Mouse (Mus musculus) forebrain, postnatal 0 days (tissue): ENCODE results near the gene Agxt2. TPM values are rescaled to one million over a fixed set of nuclear protein-coding genes. Genes with fewer than 3 reads are reported as not detected.

Experiments used
- ATAC-seq: fragments of 200-750 bp; cut with Nextera tagmentation; 2 replicates; pipeline ENCODE4 v1.8.0; 2017; ENCODE audit warnings: mild to moderate bottlenecking, moderate library complexity
- DNase-seq: peaks from one replicate; pipeline ENCODE4 v3.0.0-alpha.2; 2015
- H3K27ac ChIP-seq: fragments of 300-500 bp; sonication (generic); 2 replicates; pipeline ENCODE4 v1.5.1; 2014; ENCODE audit warnings: low read depth, mild to moderate bottlenecking, antibody characterized with exemption, low read length, moderate library complexity, mixed read lengths
- H3K27me3 ChIP-seq: fragments of 300-500 bp; sonication (generic); 2 replicates; pipeline ENCODE4 v1.6.1; 2014; ENCODE audit warnings: mild to moderate bottlenecking, low read length, mixed read lengths; ENCODE audit not compliant: insufficient read depth
- H3K36me3 ChIP-seq: fragments of 300-500 bp; sonication (generic); 2 replicates; pipeline ENCODE4 v1.6.1; 2014; ENCODE audit warnings: mild to moderate bottlenecking, moderate library complexity; ENCODE audit not compliant: insufficient read depth
- H3K4me1 ChIP-seq: fragments of 300-500 bp; sonication (generic); 2 replicates; pipeline ENCODE4 v1.6.1; 2014; ENCODE audit warnings: antibody characterized with exemption; ENCODE audit not compliant: insufficient read depth
- H3K4me2 ChIP-seq: fragments of 300-500 bp; sonication (generic); 2 replicates; pipeline ENCODE4 v1.6.1; 2014; ENCODE audit warnings: low read depth, mild to moderate bottlenecking, moderate library complexity
- H3K4me3 ChIP-seq: fragments of 300-500 bp; sonication (generic); 2 replicates; pipeline ENCODE4 v1.5.1; 2014; ENCODE audit warnings: low read depth, low read length, mixed read lengths
- H3K9ac ChIP-seq: fragments of 300-500 bp; sonication (generic); 2 replicates; pipeline ENCODE4 v1.6.1; 2014; ENCODE audit warnings: mild to moderate bottlenecking
- H3K9me3 ChIP-seq: fragments of 300-500 bp; sonication (generic); 2 replicates; pipeline ENCODE4 v1.6.1; 2016; ENCODE audit warnings: low read length
- CTCF ChIP-seq: sonication (generic); IDR thresholded peaks from 2 replicates; pipeline ENCODE4 v1.5.1; 2016; ENCODE audit warnings: antibody characterized with exemption, control low read depth, low read depth
- WGBS: fragments of 180-500 bp; shearing (Covaris S2); extraction: QIAGEN DNeasy Blood & Tissue Kit; methylation state at CpG from one replicate; pipeline ENCODE4 v1.1.7; 2014; 5-methylcytosine and 5-hydroxymethylcytosine counted together
- polyA plus RNA-seq: library from polyadenylated mRNA; unstranded; fragments of >200 nt; fragmentation: Nextera tagmentation; extraction: Ambion mirVana; gene quantifications from 2 replicates; pipeline ENCODE4 v1.2.1, GENCODE M21; 2015
- total RNA-seq: library from RNA; depleted of rRNA; stranded (reverse); fragments of >200 nt; gene quantifications from 2 replicates; pipeline ENCODE4 v1.2.3, GENCODE M21; 2014; rRNA removed

Agxt2 gene
- total and polyA plus RNA-seq, 2 experiments from 2014 or later, result not detected

GRCm38 (mm10) chr15:10426124-10426523, 67.8 kb downstream of the Agxt2 start:
- DNase-seq, result no peak
- Histone ChIP-seq H3K9ac (no peak overlapping the region), H3K4me2 (no peak overlapping the region), H3K4me3 (no peak overlapping the region), H3K9me3 (no peaks in the 10 kb centered on the region), H3K36me3 (no peaks in the 10 kb centered on the region; the same call in 1 of the 2 replicates), H3K27ac (no peak overlapping the region), H3K27me3 (no peaks in the 10 kb centered on the region), H3K4me1 (peaks cover 6% of the 10 kb centered on the region; the same call in 1 of the 2 replicates)
- 94% methylated on average over 6 of the region's 6 CpGs for WGBS
- TF ChIP-seq CTCF, result no peak
- ATAC-seq, result no peak

GRCm38 (mm10) chr15:10426545-10427266, 68.4 kb downstream of the Agxt2 start:
- DNase-seq (no peak), ATAC-seq (no peak)
- Histone ChIP-seq H3K27ac (no peak overlapping the region), H3K27me3 (no peaks in the 10 kb centered on the region), H3K9ac (no peak overlapping the region), H3K4me1 (peaks cover 2% of the 10 kb centered on the region; the same call in 1 of the 2 replicates), H3K9me3 (no peaks in the 10 kb centered on the region), H3K4me3 (no peak overlapping the region), H3K4me2 (no peak overlapping the region), H3K36me3 (no peaks in the 10 kb centered on the region; the same call in 1 of the 2 replicates)
- no peak for TF ChIP-seq CTCF
- 95% methylated on average over 13 of the region's 13 CpGs for WGBS

- H3K4me1 ChIP-seq, result no peaks in the 10 kb centered on the region
- WGBS, result 66% methylated on average over 1 of the region's 1 CpGs
- no peak overlapping the region for H3K4me3 ChIP-seq
- H3K27ac ChIP-seq, result no peak overlapping the region
- H3K27me3 ChIP-seq, result no peaks in the 10 kb centered on the region
- no peaks in the 10 kb centered on the region for H3K9me3 ChIP-seq
- no peak overlapping the region for H3K9ac ChIP-seq
- H3K4me2 ChIP-seq, result no peak overlapping the region
- no peak for TF ChIP-seq CTCF
- ATAC-seq (peak; percentile 68), DNase-seq (no peak)
- peaks cover 8% of the 10 kb centered on the region; the same call in 1 of the 2 replicates for H3K36me3 ChIP-seq
Measured at GRCm38 (mm10) chr15:10436893-10437292, 78.6 kb downstream of the Agxt2 start.

GRCm38 (mm10) chr15:10439963-10440362, 81.6 kb downstream of the Agxt2 start:
- Histone ChIP-seq H3K9ac (no peak overlapping the region), H3K4me2 (no peak overlapping the region), H3K9me3 (no peaks in the 10 kb centered on the region), H3K27me3 (no peaks in the 10 kb centered on the region), H3K27ac (no peak overlapping the region), H3K4me3 (no peak overlapping the region), H3K36me3 (peaks cover 9% of the 10 kb centered on the region; the same call in 1 of the 2 replicates), H3K4me1 (no peaks in the 10 kb centered on the region)
- ATAC-seq (no peak), DNase-seq (peak; percentile 11)
- 80% methylated on average over 6 of the region's 6 CpGs for WGBS
- TF ChIP-seq CTCF, result peak; percentile 26; the same call in 1 of the 2 replicates

GRCm38 (mm10) chr15:10441493-10441892, 83.2 kb downstream of the Agxt2 start:
- ATAC-seq (no peak), DNase-seq (no peak)
- H3K27me3 ChIP-seq, result no peaks in the 10 kb centered on the region
- H3K36me3 ChIP-seq, result peaks cover 18% of the 10 kb centered on the region; the same call in 1 of the 2 replicates
- H3K27ac ChIP-seq, result no peak overlapping the region
- H3K9me3 ChIP-seq, result no peaks in the 10 kb centered on the region
- TF ChIP-seq CTCF, result no peak
- 90% methylated on average over 9 of the region's 9 CpGs for WGBS
- H3K4me3 ChIP-seq, result no peak overlapping the region
- no peak overlapping the region for H3K4me2 ChIP-seq
- H3K9ac ChIP-seq, result no peak overlapping the region
- H3K4me1 ChIP-seq, result no peaks in the 10 kb centered on the region

GRCm38 (mm10) chr15:10442275-10442674, 83.9 kb downstream of the Agxt2 start:
- Histone ChIP-seq H3K4me1 (no peaks in the 10 kb centered on the region), H3K4me3 (no peak overlapping the region), H3K9ac (no peak overlapping the region), H3K27me3 (no peaks in the 10 kb centered on the region), H3K4me2 (no peak overlapping the region), H3K27ac (no peak overlapping the region), H3K36me3 (peaks cover 16% of the 10 kb centered on the region; the same call in 1 of the 2 replicates), H3K9me3 (no peaks in the 10 kb centered on the region)
- 46% methylated on average over 1 of the region's 1 CpGs for WGBS
- no peak for ATAC-seq
- DNase-seq, result no peak
- TF ChIP-seq CTCF, result no peak

GRCm38 (mm10) chr15:10447102-10447501, 88.8 kb downstream of the Agxt2 start:
- TF ChIP-seq CTCF, result no peak
- H3K4me1 ChIP-seq, result no peaks in the 10 kb centered on the region
- no peak overlapping the region for H3K9ac ChIP-seq
- no peaks in the 10 kb centered on the region for H3K27me3 ChIP-seq
- no peak overlapping the region for H3K4me3 ChIP-seq
- DNase-seq, result no peak
- WGBS, result 98% methylated on average over 3 of the region's 3 CpGs
- H3K9me3 ChIP-seq, result no peaks in the 10 kb centered on the region
- ATAC-seq, result no peak
- H3K27ac ChIP-seq, result no peak overlapping the region
- peaks cover 35% of the 10 kb centered on the region for H3K36me3 ChIP-seq
- no peak overlapping the region for H3K4me2 ChIP-seq

Other genes with a start within 250 kb of the Agxt2 start
- 1.5 and 3.7 TPM in 2 replicates for gene Prlr, start 181.3 kb upstream of the Agxt2 start, total RNA-seq
- 0.89 and 1.9 TPM in 2 replicates for gene Prlr, start 181.3 kb upstream of the Agxt2 start, polyA plus RNA-seq
- not detected in 2 replicates for gene Gm21973, start 33.2 kb upstream of the Agxt2 start, total RNA-seq
- not detected in 2 replicates for gene Gm21973, start 33.2 kb upstream of the Agxt2 start, polyA plus RNA-seq
- 10.5 and 13.8 TPM in 2 replicates for gene Dnajc21, start 112.0 kb downstream of the Agxt2 start, total RNA-seq
- 8.1 and 10.3 TPM in 2 replicates for gene Dnajc21, start 112.0 kb downstream of the Agxt2 start, polyA plus RNA-seq
- 9.5 and 9.9 TPM in 2 replicates for gene Brix1, start 127.4 kb downstream of the Agxt2 start, total RNA-seq
- 64.8 and 66.4 TPM in 2 replicates for gene Brix1, start 127.4 kb downstream of the Agxt2 start, polyA plus RNA-seq
- 22.0 and 23.3 TPM in 2 replicates for gene Rad1, start 127.5 kb downstream of the Agxt2 start, total RNA-seq
- 15.6 and 18.7 TPM in 2 replicates for gene Rad1, start 127.5 kb downstream of the Agxt2 start, polyA plus RNA-seq
- not detected in 2 replicates for gene Ttc23l, start 200.1 kb downstream of the Agxt2 start, total RNA-seq
- gene Ttc23l, start 200.1 kb downstream of the Agxt2 start, polyA plus RNA-seq, result not detected in 2 replicates